ENCODE assay signal across 15 mouse cellular contexts in the genomic region with DNA sequence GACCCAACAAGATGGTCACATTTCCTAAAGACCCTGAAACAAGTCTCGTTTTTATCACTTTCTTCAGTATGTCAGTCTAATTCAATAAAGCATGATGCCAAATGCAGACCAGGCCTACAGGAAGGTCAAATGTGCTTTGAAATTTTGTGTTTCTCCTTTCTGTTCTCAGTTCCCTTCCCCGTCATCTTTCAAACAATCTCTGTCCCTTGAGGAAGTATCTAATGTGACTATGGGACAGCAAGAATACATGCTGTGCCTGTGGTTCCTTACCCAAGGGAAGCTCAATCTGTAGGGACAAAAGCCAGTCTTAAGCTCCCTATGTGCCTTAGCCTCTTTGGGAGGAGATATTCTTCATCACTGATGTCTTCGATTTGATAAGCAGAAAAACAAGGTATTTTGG.
"Had no signal": no experiment of that assay in that cellular context is flagged by ENCODE, and none has a peak within 500 bp of the region (broad histone marks: within the 10 kb centered on the region; RNA-seq: fewer than 3 reads in every experiment).

No protein-coding gene starts in this region.

- H3K27me3 ChIP-seq: liver, embryonic 12.5 days; lung, embryonic 15.5 days; midbrain, embryonic 15.5 days; stomach, embryonic 15.5 days had no signal

- H3K36me3 ChIP-seq: limb, embryonic 10.5 days; liver, embryonic 12.5 days; lung, embryonic 15.5 days; midbrain, embryonic 10.5 days; midbrain, embryonic 15.5 days; stomach, embryonic 15.5 days had no signal

- ATAC-seq: liver, embryonic 12.5 days; midbrain, embryonic 15.5 days had no signal

- H3K4me3 ChIP-seq: limb, embryonic 10.5 days; liver, embryonic 12.5 days; lung, embryonic 15.5 days; midbrain, embryonic 10.5 days; midbrain, embryonic 15.5 days; stomach, embryonic 15.5 days had no signal

- H3K4me1 ChIP-seq: limb, embryonic 10.5 days; liver, embryonic 12.5 days; midbrain, embryonic 10.5 days; midbrain, embryonic 15.5 days; stomach, embryonic 15.5 days had no signal

- DNase-seq: kidney, adult 11 months; kidney, adult 9 months; kidney, postnatal 36 days; layer of hippocampus, adult 9-11 months; lung, postnatal 14 days; right cerebral cortex, adult 18-20 months; thymus, adult 2 months; thymus, postnatal 25 days had no signal

- H3K27ac ChIP-seq: kidney, postnatal 0 days; limb, embryonic 10.5 days; liver, embryonic 12.5 days; lung, embryonic 15.5 days; midbrain, embryonic 10.5 days; midbrain, embryonic 15.5 days; stomach, embryonic 15.5 days had no signal
